Mouse (Mus musculus): Measurements from ENCODE around the gene Lrrc73.

GRCm38 (mm10) chr17:46253452-46254084, at the start of gene Lrrc73:
- TF ChIP-seq POLR2A (IDR thresholded peaks at IDR 0.05; ENCODE audit: extremely low read depth, insufficient read depth, low read length) = no peak
- TF ChIP-seq CTCF (IDR thresholded peaks at IDR 0.05; ENCODE audit: low read depth, low read length) = no peak

Measured in liver, adult 2 months (tissue).